Mouse (Mus musculus) spleen, adult 2 months (tissue): ENCODE data around the gene Slc5a4b.

Experiments used
- CTCF ChIP-seq: fragments of 200-500 bp; IDR thresholded peaks from 2 replicates; pipeline ENCODE4 v1.5.1; 2011; ENCODE audit warnings: mild to moderate bottlenecking, inconsistent platforms; ENCODE audit not compliant: insufficient read depth, insufficient read length, insufficient replicate concordance; ENCODE audit errors: extremely low read depth
- POLR2A ChIP-seq: fragments of 200-500 bp; IDR thresholded peaks from 2 replicates; pipeline ENCODE4 v1.6.1; 2011; ENCODE audit warnings: low read depth, low read length, inconsistent platforms

GRCm38 (mm10) chr10:76158009-76158408 lies 47.2 kb upstream of the Slc5a4b start:
- TF ChIP-seq CTCF (no peak), POLR2A (no peak)
